Mouse (Mus musculus) brain, embryonic 14.5 days (tissue): Measurements from ENCODE around the gene Pglyrp1.

Experiments used
- CTCF ChIP-seq: fragments of 200-500 bp; IDR thresholded peaks from 2 replicates; pipeline ENCODE4 v1.5.1; 2012; ENCODE audit warnings: inconsistent platforms, mild to moderate bottlenecking, moderate library complexity, borderline replicate concordance; ENCODE audit not compliant: insufficient read depth, insufficient read length; ENCODE audit errors: extremely low read depth
- POLR2A ChIP-seq: fragments of 200-500 bp; IDR thresholded peaks from 2 replicates; pipeline ENCODE4 v1.6.1; 2012; ENCODE audit warnings: mild to moderate bottlenecking, inconsistent platforms, borderline replicate concordance; ENCODE audit not compliant: poor library complexity, insufficient read depth, insufficient read length, severe bottlenecking; ENCODE audit errors: extremely low read depth

- TF ChIP-seq CTCF (no peak), POLR2A (no peak)
These were observed 52.1 kb downstream of the Pglyrp1 start for GRCm38 (mm10) chr7:18923267-18923666.
